Mouse (Mus musculus) lung, postnatal 0 days (tissue): Measurements from ENCODE around the gene March9. TPM values are rescaled to one million over a fixed set of nuclear protein-coding genes. Genes with fewer than 3 reads are reported as not detected.

Experiments
- ATAC-seq: fragments of 200-750 bp; cut with Nextera tagmentation; 2 replicates; pipeline ENCODE4 v1.8.0; 2017; ENCODE audit warnings: moderate library complexity
- DNase-seq: peaks from one replicate; pipeline ENCODE4 v3.0.0-alpha.2; 2016; ENCODE audit warnings: low spot score
- H3K27ac ChIP-seq: fragments of 300-500 bp; sonication (generic); 2 replicates; pipeline ENCODE4 v1.5.1; 2014; ENCODE audit warnings: antibody characterized with exemption, mild to moderate bottlenecking, low read length, mixed read lengths
- H3K27me3 ChIP-seq: fragments of 300-500 bp; sonication (generic); replicated peaks from 2 replicates; pipeline ENCODE4 v1.6.1; 2014; ENCODE audit warnings: low read length, mixed read lengths; ENCODE audit not compliant: insufficient read depth
- H3K36me3 ChIP-seq: fragments of 300-500 bp; sonication (generic); 2 replicates; pipeline ENCODE4 v1.6.1; 2014; ENCODE audit warnings: low read length, mixed read lengths; ENCODE audit not compliant: insufficient read depth
- H3K4me1 ChIP-seq: fragments of 300-500 bp; sonication (generic); 2 replicates; pipeline ENCODE4 v1.6.1; 2014; ENCODE audit warnings: antibody characterized with exemption, low read depth, low read length, mixed read lengths; ENCODE audit not compliant: insufficient read depth
- H3K4me2 ChIP-seq: fragments of 300-500 bp; sonication (generic); replicated peaks from 2 replicates; pipeline ENCODE4 v1.6.1; 2014; ENCODE audit warnings: low read depth, mild to moderate bottlenecking, low read length, moderate library complexity, mixed read lengths
- H3K4me3 ChIP-seq: fragments of 300-500 bp; sonication (generic); 2 replicates; pipeline ENCODE4 v1.5.1; 2014; ENCODE audit warnings: low read depth, low read length
- H3K9ac ChIP-seq: fragments of 300-500 bp; sonication (generic); replicated peaks from 2 replicates; pipeline ENCODE4 v1.6.1; 2014; ENCODE audit warnings: low read depth, mild to moderate bottlenecking
- H3K9me3 ChIP-seq: fragments of 300-500 bp; sonication (generic); 2 replicates; pipeline ENCODE4 v1.6.1; 2016; ENCODE audit warnings: low read length, mixed read lengths
- CTCF ChIP-seq: IDR thresholded peaks from 2 replicates; pipeline ENCODE4 v1.5.1; 2016; ENCODE audit warnings: antibody characterized with exemption, mild to moderate bottlenecking
- EP300 ChIP-seq: IDR thresholded peaks from 2 replicates; pipeline ENCODE4 v1.6.1; 2016; ENCODE audit warnings: antibody characterized with exemption, mild to moderate bottlenecking, control low read depth
- WGBS: fragments of 180-500 bp; shearing (Covaris S2); extraction: QIAGEN DNeasy Blood & Tissue Kit; methylation state at CpG from one replicate; pipeline ENCODE4 v1.1.7; 2014; 5-methylcytosine and 5-hydroxymethylcytosine counted together
- polyA plus RNA-seq: library from polyadenylated mRNA; unstranded; fragments of >200 nt; fragmentation: Nextera tagmentation; extraction: Ambion mirVana; gene quantifications from 2 replicates; pipeline ENCODE4 v1.2.1, GENCODE M21; 2015

March9 gene
- polyA plus RNA-seq, 1 experiment from 2014 or later = 0.86 TPM

- Histone ChIP-seq H3K4me2 (peak overlapping the region; percentile 41), H3K27ac (no peak overlapping the region), H3K9me3 (no peaks in the 10 kb centered on the region), H3K9ac (no peak overlapping the region), H3K4me3 (peak overlapping the region; percentile 23), H3K27me3 (peaks cover 61% of the 10 kb centered on the region), H3K4me1 (peaks cover 10% of the 10 kb centered on the region), H3K36me3 (no peaks in the 10 kb centered on the region)
- WGBS = 9% methylated on average over 48 of the region's 48 CpGs
- ATAC-seq (no peak), DNase-seq (no peak)
- no peak for TF ChIP-seq EP300
- TF ChIP-seq CTCF = 0 out of 2 replicates have a peak, but pooled peaks have one; percentile 21
Measured at GRCm38 (mm10) chr10:127080901-127081780, 21.2 kb upstream of the March9 start.

GRCm38 (mm10) chr10:127079665-127080391 is 19.8 kb upstream of the March9 start:
- no peak overlapping the region for H3K9ac ChIP-seq
- no peaks in the 10 kb centered on the region for H3K36me3 ChIP-seq
- peaks cover 10% of the 10 kb centered on the region for H3K4me1 ChIP-seq
- peak overlapping the region; percentile 32 for H3K4me3 ChIP-seq
- DNase-seq (no peak), ATAC-seq (peak; percentile 15; the same call in 1 of the 2 replicates)
- no peak for TF ChIP-seq EP300
- TF ChIP-seq CTCF = peak; percentile 34; the same call in 1 of the 2 replicates
- no peaks in the 10 kb centered on the region for H3K9me3 ChIP-seq
- peak overlapping the region; percentile 57 for H3K4me2 ChIP-seq
- WGBS = 6% methylated on average over 39 of the region's 70 CpGs
- H3K27me3 ChIP-seq = peaks cover 61% of the 10 kb centered on the region
- H3K27ac ChIP-seq = no peak overlapping the region

DNA sequence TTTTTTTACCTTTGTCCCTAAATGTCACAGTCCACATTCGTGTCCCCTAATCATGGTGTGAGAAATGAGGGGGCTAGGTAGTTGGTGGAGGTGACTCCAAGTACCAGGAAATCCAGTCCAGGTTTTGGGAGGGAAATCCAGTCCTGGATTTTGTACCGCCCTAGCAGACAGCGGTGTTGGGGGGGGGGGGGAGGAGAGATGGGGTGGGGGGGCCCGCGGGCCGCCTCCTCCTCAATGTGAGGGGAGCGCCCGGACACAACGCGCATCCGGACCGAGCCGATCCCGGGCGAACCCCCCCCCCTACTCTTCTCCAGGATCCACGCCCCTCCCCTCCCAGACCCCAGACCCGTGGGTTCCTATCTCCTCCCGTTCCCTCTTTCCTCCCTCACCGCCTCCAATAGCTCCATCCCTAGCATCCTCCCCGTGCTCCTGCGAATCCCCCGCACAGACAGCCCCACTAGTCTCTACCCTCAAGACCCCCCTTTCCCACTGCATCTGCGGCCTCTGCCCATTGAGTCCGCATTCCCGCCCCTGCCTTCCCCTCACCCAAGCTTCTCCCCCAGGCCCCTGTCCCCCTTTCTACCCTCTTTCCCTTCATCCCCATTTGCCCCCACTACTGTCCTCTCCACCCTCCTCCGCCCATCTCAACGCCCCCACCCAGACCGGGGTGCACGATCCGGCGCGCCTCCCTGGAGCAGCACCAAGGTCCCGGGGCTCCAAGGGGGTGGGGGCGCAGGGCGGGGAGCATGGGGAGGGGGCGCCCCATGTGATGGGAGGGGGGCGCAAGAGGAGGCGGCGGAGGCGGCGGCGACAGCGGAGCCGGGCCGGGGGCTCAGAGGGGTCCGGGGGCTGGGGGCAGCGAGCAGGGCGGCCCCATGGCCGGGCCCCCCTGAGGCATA is 18.9 kb upstream of the March9 start:
- no peak for DNase-seq
- Histone ChIP-seq H3K4me3 (peak overlapping the region; percentile 32), H3K9ac (no peak overlapping the region), H3K27ac (no peak overlapping the region), H3K4me2 (peak overlapping the region; percentile 57), H3K4me1 (peaks cover 10% of the 10 kb centered on the region), H3K36me3 (no peaks in the 10 kb centered on the region), H3K27me3 (peaks cover 61% of the 10 kb centered on the region), H3K9me3 (no peaks in the 10 kb centered on the region)
- TF ChIP-seq EP300 (no peak), CTCF (no peak)
- WGBS = 7% methylated on average over 27 of the region's 49 CpGs
- 0 out of 2 replicates have a peak, but pooled peaks have one; percentile 10 for ATAC-seq

DNA sequence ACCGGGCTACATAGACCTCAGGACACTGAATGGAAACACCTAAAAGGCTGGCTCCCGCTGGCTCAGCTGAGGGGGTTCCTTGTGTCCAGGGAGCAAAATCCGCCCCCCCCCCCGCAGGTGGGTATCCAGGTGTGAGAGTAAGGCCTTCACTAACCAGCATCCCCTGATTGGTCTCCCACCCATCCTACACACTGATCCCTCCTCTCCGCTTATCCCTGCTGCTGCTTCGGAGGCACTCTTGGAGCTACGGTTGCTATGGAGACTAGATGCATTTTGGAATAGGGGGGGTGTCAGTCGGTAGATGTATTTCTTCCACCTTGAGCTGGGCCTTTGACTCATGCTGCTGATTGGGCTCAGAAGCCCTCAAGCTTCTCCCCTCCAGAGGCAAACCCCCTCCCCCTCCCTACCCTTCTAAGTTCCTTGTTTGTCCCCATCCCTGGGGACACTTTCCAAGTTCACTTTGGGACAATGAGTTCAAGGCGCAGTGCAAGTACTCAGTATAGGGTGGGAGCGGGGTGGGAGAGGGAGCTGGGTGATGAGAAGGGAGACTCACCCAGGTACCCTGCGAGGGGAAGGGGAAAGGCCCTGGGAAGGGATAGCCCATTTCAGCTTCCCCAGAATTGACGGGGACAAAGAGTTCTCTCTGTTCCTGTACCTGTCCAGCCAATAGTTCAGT is 18.2 kb upstream of the March9 start:
- Histone ChIP-seq H3K4me2 (no peak overlapping the region), H3K4me1 (peaks cover 10% of the 10 kb centered on the region), H3K9ac (no peak overlapping the region), H3K4me3 (peak overlapping the region; percentile 32; the same call in 1 of the 2 replicates), H3K36me3 (no peaks in the 10 kb centered on the region), H3K27me3 (peaks cover 55% of the 10 kb centered on the region), H3K9me3 (no peaks in the 10 kb centered on the region), H3K27ac (no peak overlapping the region)
- 6% methylated on average over 12 of the region's 12 CpGs for WGBS
- TF ChIP-seq EP300 (no peak), CTCF (no peak)
- no peak for ATAC-seq
- DNase-seq = no peak

DNA sequence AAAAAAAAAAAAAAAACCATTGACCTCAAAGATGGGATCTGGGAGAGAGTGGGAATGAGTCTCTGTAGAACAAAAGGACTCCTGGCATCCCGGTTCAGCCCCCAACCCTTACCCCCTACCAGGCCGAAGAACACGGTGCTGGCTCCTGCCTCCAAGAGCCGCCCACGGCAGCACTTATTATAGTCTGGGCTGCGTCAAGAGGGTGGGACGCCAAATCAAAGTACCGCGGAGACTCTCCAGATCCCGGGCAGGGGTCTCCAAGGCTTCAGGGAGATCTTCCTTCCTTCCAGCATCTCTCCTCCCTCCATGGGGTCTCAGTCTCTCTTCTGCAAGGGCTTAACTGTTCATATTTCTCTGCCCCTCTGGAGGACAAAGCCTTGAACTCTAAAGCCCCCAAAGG is 17.5 kb upstream of the March9 start:
- H3K4me2 ChIP-seq = no peak overlapping the region
- DNase-seq (no peak), ATAC-seq (no peak)
- H3K27me3 ChIP-seq = peaks cover 49% of the 10 kb centered on the region
- no peaks in the 10 kb centered on the region for H3K9me3 ChIP-seq
- H3K4me1 ChIP-seq = peaks cover 10% of the 10 kb centered on the region
- H3K4me3 ChIP-seq = no peak overlapping the region
- TF ChIP-seq CTCF (no peak), EP300 (no peak)
- WGBS = 12% methylated on average over 10 of the region's 10 CpGs
- no peak overlapping the region for H3K9ac ChIP-seq
- H3K36me3 ChIP-seq = no peaks in the 10 kb centered on the region
- H3K27ac ChIP-seq = no peak overlapping the region
